18 mouse cellular contexts compared by ENCODE assay signal in genomic region chr4:142761577-142761976, GRCm38 (mm10).
"Had no signal": no experiment of that assay in that cellular context is flagged by ENCODE, and none has a peak within 500 bp of the region (broad histone marks: within the 10 kb centered on the region; RNA-seq: fewer than 3 reads in every experiment).

No protein-coding gene starts in this region.

- H3K9me3 ChIP-seq: liver, embryonic 15.5 days; lung, embryonic 15.5 days; stomach, embryonic 15.5 days had no signal

- H3K9ac ChIP-seq: liver, embryonic 13.5 days; liver, embryonic 15.5 days; liver, postnatal 0 days; lung, embryonic 15.5 days; neural tube, embryonic 12.5 days; stomach, embryonic 15.5 days had no signal

- H3K36me3 ChIP-seq: liver, embryonic 13.5 days; liver, embryonic 15.5 days; lung, embryonic 15.5 days; neural tube, embryonic 12.5 days; stomach, embryonic 15.5 days had no signal

- ATAC-seq: liver, postnatal 0 days; lung, postnatal 0 days had no signal

- H3K4me2 ChIP-seq: liver, embryonic 11.5 days; liver, embryonic 13.5 days; liver, embryonic 15.5 days; lung, embryonic 15.5 days; neural tube, embryonic 12.5 days; stomach, embryonic 15.5 days had no signal

- H3K4me1 ChIP-seq: liver, embryonic 13.5 days; liver, embryonic 15.5 days; lung, embryonic 15.5 days; megakaryocyte, embryonic 14.5 days; neural tube, embryonic 12.5 days; stomach, embryonic 15.5 days had no signal

- H3K27ac ChIP-seq: liver, embryonic 13.5 days; liver, embryonic 15.5 days; lung, embryonic 15.5 days; macrophage; neural tube, embryonic 12.5 days; stomach, embryonic 15.5 days; stomach, postnatal 0 days had no signal

- H3K27me3 ChIP-seq: liver, embryonic 13.5 days; liver, embryonic 15.5 days; lung, embryonic 15.5 days; megakaryocyte, embryonic 14.5 days; stomach, embryonic 15.5 days had no signal

- H3K4me3 ChIP-seq: liver, embryonic 13.5 days; liver, embryonic 15.5 days; lung, embryonic 15.5 days; megakaryocyte, embryonic 14.5 days; neural tube, embryonic 12.5 days; stomach, embryonic 15.5 days had no signal

- DNase-seq: liver, embryonic 13.5 days; liver, postnatal 0 days; lung, adult 2 months; lung, postnatal 14 days; lung, postnatal 36 days; right cerebral cortex, postnatal 14 days; thymus, adult 2 months; thymus, postnatal 25 days; thymus, postnatal 4 days had no signal
